Mouse (Mus musculus) NIH3T3 (cell line): ENCODE data around the gene Gorasp1.

Experiments
- DNase-seq: peaks from one replicate; pipeline ENCODE4 v3.0.0-alpha.2; 2012; ENCODE audit warnings: low read depth

Gorasp1 gene

DNA sequence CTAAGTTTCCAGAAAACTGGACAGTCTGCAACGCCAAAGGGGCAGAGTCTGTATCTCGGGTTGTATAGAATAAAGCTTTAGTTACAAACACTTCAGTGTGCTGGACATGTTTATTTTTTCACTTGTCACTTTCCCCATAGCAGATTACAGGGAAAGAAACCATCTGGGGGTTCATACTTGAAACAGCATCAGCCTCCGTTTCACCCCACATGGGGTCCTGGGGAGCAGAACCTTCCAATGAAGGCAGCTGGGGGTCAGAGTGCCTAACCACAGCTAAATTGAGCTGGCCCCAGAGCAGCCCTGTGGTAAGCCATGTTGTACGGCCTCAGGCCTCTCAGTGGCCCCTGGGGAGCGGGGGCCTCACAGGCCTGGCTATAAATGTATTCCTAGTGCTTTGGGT is 10.9 kb downstream of the Gorasp1 start:
- peak; percentile 45 for DNase-seq

DNA sequence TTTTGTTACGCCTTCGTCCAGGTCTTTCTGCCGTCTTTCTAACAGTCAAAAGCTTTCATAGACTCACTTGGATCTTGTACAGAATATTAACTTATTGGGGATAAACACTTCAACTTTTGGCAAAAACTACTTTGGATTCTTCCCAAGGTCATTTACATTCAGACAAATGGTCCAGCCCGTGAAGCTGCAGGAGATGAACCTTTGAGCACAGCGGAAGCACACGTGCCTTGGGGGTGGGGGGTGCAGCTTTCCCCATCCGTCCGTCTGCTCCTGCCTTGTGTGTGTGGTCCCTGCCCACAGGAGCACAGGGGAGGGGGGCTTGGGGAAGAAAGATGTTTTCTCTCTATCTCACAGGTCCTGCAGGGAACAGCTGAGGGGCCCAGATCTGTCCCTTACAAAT is 11.6 kb downstream of the Gorasp1 start:
- DNase-seq: no peak

DNA sequence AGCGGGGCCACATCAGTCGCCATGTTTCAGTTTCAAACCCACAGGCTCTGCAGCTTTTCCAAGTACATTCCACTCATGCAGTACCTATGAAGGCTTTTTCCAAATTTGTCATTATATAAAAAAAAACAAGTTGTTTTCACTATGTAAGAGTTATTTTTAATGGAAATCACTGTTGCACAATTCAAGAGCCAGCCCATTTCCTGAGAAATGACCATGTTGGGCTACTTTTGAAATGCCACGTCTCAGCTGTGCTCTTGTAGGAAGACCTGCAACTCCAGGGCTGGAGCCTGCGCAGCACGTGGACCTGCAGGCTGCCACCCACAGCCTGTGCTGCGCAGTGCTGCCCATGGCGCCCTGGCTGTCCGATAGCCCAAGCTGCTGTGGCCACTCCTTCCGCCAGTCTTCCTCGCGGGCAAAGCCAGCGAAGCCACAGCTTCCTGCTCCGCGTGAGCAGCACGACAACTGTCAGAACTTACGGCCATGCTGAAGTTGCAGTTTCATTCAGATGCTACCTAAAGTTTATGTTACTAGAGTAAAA is 12.2 kb downstream of the Gorasp1 start:
- peak; percentile 9 for DNase-seq

DNA sequence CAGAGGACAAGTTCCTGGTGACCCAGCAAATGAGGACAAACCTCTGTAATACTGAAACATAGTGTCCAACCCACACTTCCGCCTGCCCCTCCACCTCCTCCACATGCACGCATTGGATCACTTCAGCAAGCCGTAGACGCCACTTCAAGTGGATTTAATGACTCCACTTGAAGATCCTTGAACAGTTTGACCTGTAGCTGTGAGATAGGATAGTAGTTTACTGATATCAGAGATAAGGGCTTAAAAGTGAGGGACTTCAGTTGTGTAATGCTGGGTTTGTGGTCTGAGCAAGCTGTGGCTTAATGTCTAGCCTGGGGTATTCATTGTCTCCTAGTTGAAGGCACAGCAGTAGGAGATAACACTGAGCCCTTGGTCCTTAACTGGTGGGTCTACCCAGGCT is 13.9 kb downstream of the Gorasp1 start:
- DNase-seq: no peak

DNA sequence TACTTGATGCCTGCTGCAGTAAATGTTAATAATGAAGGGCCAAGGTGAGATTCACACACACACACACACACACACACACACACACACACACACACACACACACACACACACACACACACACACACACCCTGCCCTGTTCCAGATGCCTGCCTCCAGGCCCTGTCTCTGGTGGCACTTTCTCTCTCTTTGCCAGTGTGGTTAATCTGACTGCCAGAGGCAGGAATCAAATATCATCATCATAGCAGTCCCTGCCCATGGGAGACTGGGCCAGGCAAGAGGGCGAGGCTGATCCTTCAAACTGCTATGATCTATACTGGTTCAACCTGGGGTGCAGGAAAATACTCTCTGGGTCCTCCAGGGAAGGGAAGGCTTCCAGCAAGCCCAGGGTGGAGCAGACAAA is 17.5 kb downstream of the Gorasp1 start:
- no peak for DNase-seq

DNA sequence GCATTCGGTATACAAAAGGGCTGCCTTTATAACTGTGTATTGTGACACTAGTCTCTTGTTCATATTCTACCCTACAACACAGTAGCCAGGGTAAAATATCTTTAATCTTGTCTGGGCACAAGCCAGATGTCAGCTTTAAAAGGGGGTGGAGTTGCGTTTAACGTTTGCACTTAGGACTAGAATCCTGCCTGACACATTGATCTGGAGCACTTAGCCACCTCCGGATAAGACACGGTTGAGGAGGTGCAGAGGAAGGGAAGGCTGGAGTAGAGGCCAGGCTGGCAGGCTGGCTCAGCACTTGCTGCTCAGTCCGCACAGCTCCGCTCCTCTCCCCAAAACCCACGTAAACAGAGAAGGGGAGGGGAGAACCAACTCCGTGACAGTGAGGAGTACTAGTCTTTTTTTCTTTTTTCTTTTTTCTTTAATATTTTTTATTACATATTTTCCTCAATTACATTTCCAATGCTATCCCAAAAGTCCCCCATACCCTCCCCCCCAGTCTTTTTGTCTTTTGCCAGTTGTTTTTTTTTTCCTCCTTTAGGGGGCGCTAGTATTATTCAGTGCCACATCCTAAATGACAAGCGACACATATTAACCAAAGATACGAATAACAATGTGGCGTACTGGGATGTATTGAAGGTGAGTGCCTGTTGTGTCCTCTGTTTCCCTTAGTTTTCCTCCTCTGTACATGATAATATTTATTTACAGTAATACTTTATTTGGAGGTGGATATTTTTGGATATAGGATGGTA is 24.1 kb downstream of the Gorasp1 start:
- peak; percentile 49 for DNase-seq

DNA sequence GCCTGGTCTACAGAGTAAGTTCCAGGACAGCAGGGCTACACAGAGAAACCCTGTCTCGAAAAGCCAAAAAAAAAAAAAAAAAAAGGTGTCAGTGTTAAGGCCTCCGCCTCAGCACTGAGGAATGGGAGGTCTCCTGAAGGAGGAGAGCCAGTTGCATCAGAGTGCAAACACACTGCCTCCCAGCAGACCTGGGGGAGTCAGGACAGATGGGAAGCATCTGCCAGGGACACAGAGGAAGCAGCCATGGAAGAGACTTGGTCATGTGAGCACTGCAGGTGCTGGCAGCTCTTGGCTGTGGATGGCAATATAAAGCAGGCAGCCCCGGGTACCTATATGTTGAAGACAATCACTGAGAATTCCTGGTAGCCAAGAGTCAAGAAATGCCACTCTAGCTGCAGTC is 27.4 kb downstream of the Gorasp1 start:
- no peak for DNase-seq

DNA sequence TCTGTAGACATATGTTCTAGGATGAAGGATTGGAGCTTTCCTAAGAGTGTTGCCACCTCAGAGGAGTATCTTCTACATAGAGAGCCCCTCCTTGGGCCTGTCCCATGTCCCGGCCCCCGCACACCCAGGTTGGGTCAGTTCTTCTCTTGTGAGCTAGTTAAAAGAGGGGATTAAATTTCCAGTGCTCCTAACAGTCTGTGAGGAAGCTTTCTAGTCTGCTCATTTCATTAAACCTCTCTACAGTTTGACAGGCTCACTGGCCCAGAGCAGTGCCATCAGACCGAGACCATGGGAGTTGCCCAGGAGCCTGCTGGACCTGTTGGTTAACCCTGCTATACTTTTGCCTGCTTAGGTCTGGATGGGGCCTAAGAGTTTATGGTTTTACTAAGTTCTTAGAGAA is 28.7 kb downstream of the Gorasp1 start:
- no peak for DNase-seq

DNA sequence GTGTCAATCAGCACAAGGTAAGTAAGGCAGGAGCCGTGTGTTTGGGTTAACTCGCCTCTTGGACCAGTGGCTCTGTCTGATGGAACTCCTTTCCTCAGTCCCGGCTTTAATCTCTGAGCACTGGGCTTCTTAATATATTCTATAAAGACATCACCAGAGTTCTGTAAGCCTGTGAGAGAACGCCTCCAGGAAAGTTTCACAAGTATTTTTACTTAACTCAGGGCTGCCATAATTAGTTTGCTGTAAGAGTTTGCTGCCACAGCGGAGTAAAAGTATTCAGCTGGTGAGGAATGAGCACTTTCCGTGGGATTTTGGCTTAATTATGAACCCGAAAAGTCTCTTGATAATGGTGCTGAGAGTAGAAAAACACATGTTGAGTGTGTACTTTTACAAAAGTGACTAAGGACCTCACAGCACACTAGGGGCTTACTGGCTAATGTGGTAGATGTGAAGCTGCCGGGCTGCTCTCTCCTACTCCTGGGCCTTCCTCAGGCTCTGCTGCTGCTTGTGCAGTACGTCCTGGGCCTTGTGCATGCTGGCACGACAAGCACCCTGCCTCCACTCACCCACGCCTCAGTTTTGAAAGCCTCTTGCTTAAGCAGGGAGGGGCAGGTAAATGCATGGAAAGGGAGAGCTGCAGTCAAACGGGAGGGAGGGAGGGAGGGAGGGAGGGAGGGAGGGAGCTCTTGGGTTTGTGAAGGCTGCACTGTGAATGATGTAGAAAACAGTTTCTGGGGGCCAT is 34.8 kb downstream of the Gorasp1 start:
- DNase-seq: no peak

DNA sequence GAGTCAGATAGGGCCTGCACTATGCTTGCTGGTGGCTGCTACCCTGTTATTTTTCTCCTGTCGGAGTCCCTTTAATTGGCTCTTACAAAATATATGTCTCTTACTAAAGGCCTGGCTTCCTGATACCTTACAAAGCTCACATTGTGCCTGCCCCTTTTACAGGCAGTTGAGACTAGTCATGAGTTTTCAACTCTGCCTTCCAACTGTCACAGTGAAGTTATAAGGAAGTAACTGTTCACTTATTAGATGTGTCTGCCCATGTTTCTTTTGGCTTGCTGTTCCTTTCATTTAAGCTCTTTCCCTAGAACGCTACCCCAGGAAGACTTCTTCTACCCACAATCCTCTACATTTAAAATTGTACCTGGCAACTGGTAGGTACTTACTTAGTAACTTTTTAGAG is 37.9 kb downstream of the Gorasp1 start:
- DNase-seq: no peak

DNA sequence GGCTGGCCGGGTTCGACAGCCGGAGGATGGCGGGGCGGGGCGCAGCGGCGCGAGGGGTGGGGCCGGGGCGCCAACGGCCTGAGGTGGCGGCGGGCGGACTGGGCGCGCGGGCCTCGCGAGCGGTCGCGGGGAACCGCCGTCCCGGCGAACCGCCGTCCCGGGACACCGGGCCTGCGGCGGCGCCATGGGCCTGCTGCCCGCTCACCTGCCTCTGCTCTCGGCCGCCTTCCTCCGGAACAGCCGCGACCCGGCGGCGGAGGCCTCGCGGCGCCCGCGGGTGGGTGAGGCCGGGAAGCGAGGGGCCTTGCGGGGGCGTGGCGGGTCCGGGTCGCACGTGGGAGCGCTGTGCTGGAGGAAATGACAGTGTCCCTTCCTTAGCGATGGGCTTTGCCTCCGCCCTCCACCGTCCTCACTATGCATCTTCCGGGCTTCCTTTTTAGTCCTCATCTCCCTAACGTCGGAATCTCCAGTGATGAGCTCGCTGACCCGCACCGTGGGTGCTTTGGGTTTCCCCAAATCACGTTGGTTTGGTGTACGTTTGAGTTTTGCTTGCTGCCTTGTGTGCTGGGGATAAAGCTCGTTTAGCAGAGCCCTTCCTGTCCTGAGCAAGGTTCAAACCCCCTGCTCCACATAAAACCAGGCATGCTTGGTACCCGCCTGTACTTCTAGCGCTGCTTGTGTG is 42.2 kb downstream of the Gorasp1 start:
- peak; percentile 10 for DNase-seq

DNA sequence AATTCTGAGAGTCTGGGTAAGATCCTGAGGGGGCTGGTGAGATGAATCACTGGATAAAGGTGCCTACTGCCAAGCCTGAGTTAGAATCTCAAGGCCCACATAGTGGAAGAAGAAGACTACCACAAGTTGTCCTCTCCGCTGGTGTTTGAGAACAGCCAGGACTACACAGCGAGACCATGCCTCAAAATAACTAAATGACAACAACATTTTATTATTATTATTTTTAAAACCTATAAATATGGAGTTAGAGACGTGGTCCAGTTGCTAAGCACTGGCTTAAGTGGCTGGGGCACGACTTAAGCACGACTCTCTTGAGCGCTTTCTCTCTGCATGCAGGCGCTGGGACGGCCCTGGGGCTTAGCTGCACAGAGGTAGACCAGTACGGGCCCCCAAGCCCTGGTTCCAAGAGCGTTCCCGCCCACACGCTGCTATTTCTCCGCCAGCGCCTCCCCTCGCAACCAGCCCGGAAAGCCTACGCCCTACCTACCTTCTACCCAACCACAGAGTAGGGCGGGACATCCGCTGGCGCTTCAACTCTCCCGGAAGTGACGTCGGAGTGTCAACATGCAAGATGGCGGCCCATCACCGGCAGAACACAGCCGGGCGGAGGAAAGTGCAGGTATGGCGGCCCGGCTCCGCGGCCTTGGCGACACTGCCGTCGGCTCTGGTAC is 42.9 kb downstream of the Gorasp1 start, which contains the start of gene Wdr48:
TSS of gene Wdr48 (plus strand) at position 540 of the 671 bp plus-strand sequence.
- peak; percentile 97 for DNase-seq

DNA sequence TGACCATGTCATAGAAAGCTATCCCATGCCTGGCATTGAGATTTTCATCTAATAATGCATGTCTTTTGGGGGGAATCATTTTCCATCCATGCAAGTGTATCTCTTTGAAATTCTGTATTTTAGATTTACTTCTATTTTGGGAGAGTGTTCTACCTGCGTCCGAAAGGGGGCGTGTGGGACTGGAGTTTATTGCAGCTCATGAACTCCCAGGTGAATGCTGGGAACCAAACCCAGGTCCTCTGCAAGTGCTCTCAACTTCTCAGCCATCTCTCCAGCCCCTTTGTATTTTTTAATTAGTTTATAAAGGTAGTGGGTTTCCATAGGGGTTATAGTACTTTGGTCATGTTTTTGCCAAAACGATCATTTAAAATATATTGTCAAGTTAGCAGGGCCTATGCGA is 43.5 kb downstream of the Gorasp1 start:
- no peak for DNase-seq

DNA sequence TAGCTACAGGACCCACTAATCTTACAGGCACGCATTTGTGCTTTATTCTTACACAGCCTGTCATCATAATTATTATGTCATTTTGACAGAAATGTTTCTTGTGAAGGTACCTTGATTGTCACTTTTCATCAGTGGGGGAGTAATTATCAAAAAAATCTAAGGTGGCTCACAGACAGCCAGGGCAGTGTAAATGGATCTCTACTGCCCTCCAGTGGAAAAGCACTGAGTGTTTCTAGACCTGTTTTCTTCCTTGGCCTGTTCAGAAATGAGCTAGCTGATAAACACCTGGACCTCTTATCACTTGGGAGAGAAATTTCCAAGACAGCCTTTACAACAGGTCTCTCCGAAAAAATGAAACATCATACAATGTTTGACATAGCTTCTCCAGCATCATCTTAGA is 46.7 kb downstream of the Gorasp1 start:
- peak; percentile 49 for DNase-seq

DNA sequence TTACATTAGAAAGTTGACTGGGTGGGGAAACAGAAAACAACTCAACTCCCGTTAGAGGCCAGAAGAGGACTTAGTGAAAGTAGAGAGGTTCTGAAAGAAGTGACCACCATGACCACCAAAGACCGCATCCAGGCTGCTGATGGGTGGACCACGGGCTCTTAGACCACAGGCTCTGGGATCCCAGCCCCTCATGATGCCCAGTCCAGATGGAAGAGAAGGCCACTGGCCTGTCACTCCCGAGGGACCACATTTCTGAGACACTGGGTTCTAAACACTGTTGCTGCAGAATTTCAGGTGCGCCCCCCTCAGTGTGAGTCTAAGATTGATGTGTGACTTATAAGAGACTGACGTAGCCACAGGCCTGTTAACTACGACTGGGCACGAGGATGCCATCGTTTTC is 47.9 kb downstream of the Gorasp1 start:
- DNase-seq: no peak

DNA sequence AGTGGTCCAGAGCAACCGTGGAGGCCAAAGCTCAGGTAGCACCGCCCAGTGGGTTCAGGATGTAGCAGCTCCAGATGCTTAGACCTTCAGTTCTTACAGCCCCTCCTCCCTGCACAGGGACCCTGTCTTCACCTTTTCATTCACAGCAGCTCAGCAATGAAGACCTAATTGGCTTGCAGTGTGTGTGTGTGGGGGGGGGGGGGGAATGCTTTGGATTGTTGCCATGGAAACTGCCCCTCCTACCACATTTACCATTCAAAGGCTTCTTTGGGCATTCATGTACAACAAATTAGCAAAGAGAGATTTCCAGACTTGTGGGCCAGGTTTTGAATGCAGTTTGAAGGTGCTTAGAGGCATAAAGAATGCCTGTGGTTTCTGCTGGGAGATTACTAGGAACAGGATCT is 48.5 kb downstream of the Gorasp1 start:
- DNase-seq: no peak

DNA sequence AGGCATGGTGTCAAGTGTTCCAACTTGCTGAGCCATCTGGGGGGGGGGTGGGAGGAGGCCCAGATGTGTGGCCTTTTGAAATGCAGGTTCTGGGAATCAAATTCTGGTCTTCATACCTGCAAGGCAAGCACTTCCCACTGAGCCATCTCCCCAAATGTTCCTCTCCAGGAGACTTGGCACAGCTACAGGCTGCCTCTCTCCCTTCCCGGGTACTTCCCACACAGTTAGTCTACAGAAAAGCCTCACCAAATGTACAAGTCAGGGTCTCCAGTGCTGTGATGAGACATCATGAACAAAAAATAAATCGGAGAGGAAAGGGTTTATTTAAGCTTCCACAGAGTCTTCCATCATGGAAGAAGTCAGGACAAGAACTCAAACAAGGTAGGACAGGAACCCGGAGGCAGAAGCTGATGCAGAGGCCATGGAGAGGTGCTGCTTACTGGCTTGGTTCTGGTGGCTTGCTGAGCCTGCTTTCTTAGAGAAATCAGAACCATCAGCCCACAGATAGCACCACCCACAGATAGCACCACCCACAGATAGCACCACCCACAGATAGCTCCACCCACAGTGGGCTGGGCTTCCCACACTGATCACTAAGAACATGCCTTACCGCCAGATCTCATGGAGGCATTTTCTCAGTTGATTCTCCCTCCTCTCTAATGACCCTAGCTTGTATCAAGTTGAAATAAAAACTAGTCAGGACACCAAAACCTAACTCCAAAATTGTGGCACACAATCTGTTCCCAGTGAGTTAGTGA is 50.0 kb downstream of the Gorasp1 start:
- DNase-seq: peak; percentile 7
